Mouse (Mus musculus): ENCODE results near the gene Trim2. TPM values are rescaled to one million over a fixed set of nuclear protein-coding genes. Genes with fewer than 3 reads are reported as not detected.

Gene Trim2
- polyA plus RNA-seq, 1 experiment: 0.53 TPM

- Histone ChIP-seq H3K4me1 (ENCODE audit: control insufficient read depth, insufficient read depth, low read length) (no peaks in the 10 kb centered on the region), H3K27me3 (ENCODE audit: control insufficient read depth, insufficient read depth, low read length) (no peaks in the 10 kb centered on the region), H3K4me3 (ENCODE audit: control insufficient read depth, low read depth, low read length) (no peak overlapping the region), H3K27ac (ENCODE audit: control insufficient read depth, insufficient read depth, low read depth, low read length) (no peak overlapping the region), H3K36me3 (ENCODE audit: control insufficient read depth, insufficient read depth, low read length) (no peaks in the 10 kb centered on the region)
- TF ChIP-seq POLR2A (IDR thresholded peaks at IDR 0.05; ENCODE audit: control insufficient read depth, low read depth, low read length) (no peak), CTCF (IDR thresholded peaks at IDR 0.05; ENCODE audit: control insufficient read depth, insufficient read depth, insufficient replicate concordance, low read depth, low read length) (no peak)
Measured at GRCm38 (mm10) chr3:84219720-84220273, 86.9 kb downstream of the Trim2 start.

DNA sequence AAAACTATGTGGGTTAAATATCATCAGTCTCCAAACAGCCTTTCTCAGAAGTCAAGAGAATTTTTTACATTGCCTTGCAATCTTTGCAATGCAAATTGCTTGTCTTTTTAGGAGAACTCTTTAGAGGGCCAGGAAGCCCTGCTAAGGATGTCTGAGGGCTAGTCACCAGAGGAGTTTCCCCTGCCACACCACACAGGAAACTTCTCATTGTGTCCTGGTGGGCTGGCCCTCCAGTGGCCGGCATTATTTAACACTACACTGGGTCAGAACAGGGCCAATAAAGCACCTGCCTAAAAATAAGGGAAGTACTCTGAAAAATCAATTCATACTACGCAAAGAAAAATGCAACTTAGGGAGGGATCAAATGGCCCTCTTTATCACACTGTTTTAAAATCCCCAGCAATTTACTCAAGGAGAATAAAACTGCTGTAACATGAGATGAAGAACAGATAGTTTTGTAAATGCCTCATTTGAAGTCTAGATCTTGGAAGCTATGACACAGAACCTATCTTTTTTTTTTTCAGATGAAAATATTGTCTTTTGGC lies 87.4 kb downstream of the Trim2 start:
- H3K36me3 ChIP-seq (ENCODE audit: control insufficient read depth, insufficient read depth, low read length): no peaks in the 10 kb centered on the region
- no peak for TF ChIP-seq POLR2A (IDR thresholded peaks at IDR 0.05; ENCODE audit: control insufficient read depth, low read depth, low read length)
- TF ChIP-seq CTCF (IDR thresholded peaks at IDR 0.05; ENCODE audit: control insufficient read depth, insufficient read depth, insufficient replicate concordance, low read depth, low read length): no peak
- no peaks in the 10 kb centered on the region for H3K27me3 ChIP-seq (ENCODE audit: control insufficient read depth, insufficient read depth, low read length)
- H3K27ac ChIP-seq (ENCODE audit: control insufficient read depth, insufficient read depth, low read depth, low read length): no peak overlapping the region
- H3K4me3 ChIP-seq (ENCODE audit: control insufficient read depth, low read depth, low read length): no peak overlapping the region
- no peaks in the 10 kb centered on the region for H3K4me1 ChIP-seq (ENCODE audit: control insufficient read depth, insufficient read depth, low read length)

GRCm38 (mm10) chr3:84218498-84218897 lies 88.2 kb downstream of the Trim2 start:
- H3K4me1 ChIP-seq (ENCODE audit: control insufficient read depth, insufficient read depth, low read length): no peaks in the 10 kb centered on the region
- no peak overlapping the region for H3K4me3 ChIP-seq (ENCODE audit: control insufficient read depth, low read depth, low read length)
- H3K27me3 ChIP-seq (ENCODE audit: control insufficient read depth, insufficient read depth, low read length): no peaks in the 10 kb centered on the region
- TF ChIP-seq CTCF (IDR thresholded peaks at IDR 0.05; ENCODE audit: control insufficient read depth, insufficient read depth, insufficient replicate concordance, low read depth, low read length): no peak
- TF ChIP-seq POLR2A (IDR thresholded peaks at IDR 0.05; ENCODE audit: control insufficient read depth, low read depth, low read length): no peak
- no peaks in the 10 kb centered on the region for H3K36me3 ChIP-seq (ENCODE audit: control insufficient read depth, insufficient read depth, low read length)
- H3K27ac ChIP-seq (ENCODE audit: control insufficient read depth, insufficient read depth, low read depth, low read length): no peak overlapping the region

DNA sequence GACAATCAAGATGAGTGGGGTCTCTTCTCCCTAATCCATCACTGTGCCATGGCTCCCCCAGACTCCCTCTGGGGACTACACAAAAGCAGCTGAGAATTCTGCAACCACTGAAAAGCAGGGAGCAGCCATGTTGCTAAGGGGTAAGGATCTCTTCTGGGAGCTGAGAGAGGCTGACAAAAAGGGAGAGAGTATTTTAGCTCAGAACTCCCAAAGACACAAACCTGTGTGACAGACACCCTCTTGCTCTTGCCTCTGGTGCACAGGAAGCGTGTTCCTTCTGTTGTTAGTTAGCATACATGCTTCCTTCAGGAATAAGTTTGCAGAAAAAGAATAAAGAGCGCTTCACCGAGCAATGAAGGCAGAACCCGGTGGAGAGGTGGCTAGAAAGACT lies 88.7 kb downstream of the Trim2 start:
- H3K4me3 ChIP-seq (ENCODE audit: control insufficient read depth, low read depth, low read length): no peak overlapping the region
- H3K27ac ChIP-seq (ENCODE audit: control insufficient read depth, insufficient read depth, low read depth, low read length): no peak overlapping the region
- H3K36me3 ChIP-seq (ENCODE audit: control insufficient read depth, insufficient read depth, low read length): no peaks in the 10 kb centered on the region
- H3K27me3 ChIP-seq (ENCODE audit: control insufficient read depth, insufficient read depth, low read length): no peaks in the 10 kb centered on the region
- no peaks in the 10 kb centered on the region for H3K4me1 ChIP-seq (ENCODE audit: control insufficient read depth, insufficient read depth, low read length)
- TF ChIP-seq CTCF (IDR thresholded peaks at IDR 0.05; ENCODE audit: control insufficient read depth, insufficient read depth, insufficient replicate concordance, low read depth, low read length): no peak
- no peak for TF ChIP-seq POLR2A (IDR thresholded peaks at IDR 0.05; ENCODE audit: control insufficient read depth, low read depth, low read length)

- H3K27ac ChIP-seq (ENCODE audit: control insufficient read depth, insufficient read depth, low read depth, low read length): no peak overlapping the region
- no peaks in the 10 kb centered on the region for H3K27me3 ChIP-seq (ENCODE audit: control insufficient read depth, insufficient read depth, low read length)
- H3K4me1 ChIP-seq (ENCODE audit: control insufficient read depth, insufficient read depth, low read length): no peaks in the 10 kb centered on the region
- no peaks in the 10 kb centered on the region for H3K36me3 ChIP-seq (ENCODE audit: control insufficient read depth, insufficient read depth, low read length)
- no peak overlapping the region for H3K4me3 ChIP-seq (ENCODE audit: control insufficient read depth, low read depth, low read length)
- TF ChIP-seq CTCF (IDR thresholded peaks at IDR 0.05; ENCODE audit: control insufficient read depth, insufficient read depth, insufficient replicate concordance, low read depth, low read length): no peak
- TF ChIP-seq POLR2A (IDR thresholded peaks at IDR 0.05; ENCODE audit: control insufficient read depth, low read depth, low read length): no peak
Measured at GRCm38 (mm10) chr3:84217118-84217960, 89.3 kb downstream of the Trim2 start.

GRCm38 (mm10) chr3:84215743-84216360 lies 90.8 kb downstream of the Trim2 start:
- H3K4me1 ChIP-seq (ENCODE audit: control insufficient read depth, insufficient read depth, low read length): no peaks in the 10 kb centered on the region
- H3K27me3 ChIP-seq (ENCODE audit: control insufficient read depth, insufficient read depth, low read length): no peaks in the 10 kb centered on the region
- TF ChIP-seq CTCF (IDR thresholded peaks at IDR 0.05; ENCODE audit: control insufficient read depth, insufficient read depth, insufficient replicate concordance, low read depth, low read length) (no peak), POLR2A (IDR thresholded peaks at IDR 0.05; ENCODE audit: control insufficient read depth, low read depth, low read length) (no peak)
- H3K4me3 ChIP-seq (ENCODE audit: control insufficient read depth, low read depth, low read length): no peak overlapping the region
- no peaks in the 10 kb centered on the region for H3K36me3 ChIP-seq (ENCODE audit: control insufficient read depth, insufficient read depth, low read length)
- H3K27ac ChIP-seq (ENCODE audit: control insufficient read depth, insufficient read depth, low read depth, low read length): no peak overlapping the region

DNA sequence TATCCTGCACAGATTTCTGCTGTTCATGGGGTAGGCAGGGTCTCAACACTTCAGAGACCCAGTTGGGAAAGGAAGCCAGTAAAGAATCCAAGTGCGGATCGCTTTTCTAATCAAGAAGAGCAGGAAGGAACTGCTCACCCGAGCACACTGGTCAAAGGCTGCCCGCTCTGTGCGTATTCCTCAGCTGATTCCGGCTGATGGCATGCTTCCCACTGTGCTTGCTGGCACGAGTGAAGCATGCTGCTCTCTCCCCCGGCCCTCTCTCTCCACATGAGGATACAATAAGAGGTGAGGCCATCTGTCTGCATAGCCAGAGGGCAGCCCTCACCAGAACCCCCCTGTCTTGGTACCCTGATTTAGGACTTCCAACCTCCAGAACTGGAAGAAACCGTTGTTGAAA lies 91.4 kb downstream of the Trim2 start:
- TF ChIP-seq POLR2A (IDR thresholded peaks at IDR 0.05; ENCODE audit: control insufficient read depth, low read depth, low read length) (no peak), CTCF (IDR thresholded peaks at IDR 0.05; ENCODE audit: control insufficient read depth, insufficient read depth, insufficient replicate concordance, low read depth, low read length) (no peak)
- H3K36me3 ChIP-seq (ENCODE audit: control insufficient read depth, insufficient read depth, low read length): no peaks in the 10 kb centered on the region
- H3K4me3 ChIP-seq (ENCODE audit: control insufficient read depth, low read depth, low read length): no peak overlapping the region
- H3K27me3 ChIP-seq (ENCODE audit: control insufficient read depth, insufficient read depth, low read length): no peaks in the 10 kb centered on the region
- no peak overlapping the region for H3K27ac ChIP-seq (ENCODE audit: control insufficient read depth, insufficient read depth, low read depth, low read length)
- H3K4me1 ChIP-seq (ENCODE audit: control insufficient read depth, insufficient read depth, low read length): no peaks in the 10 kb centered on the region

Measured in testis, adult 2 months (tissue).